Mouse (Mus musculus) brain, embryonic 14.5 days (tissue): ENCODE measurements around the gene Rbl1. TPM values are rescaled to one million over a fixed set of nuclear protein-coding genes. Genes with fewer than 3 reads are reported as not detected.
"Not testable (repeated sequence)": the region's sequence is repeated elsewhere in the genome, so short reads cannot be mapped to it uniquely, and the experiment has no call there.

ENCODE experiments used
- DNase-seq: peaks from one replicate; pipeline ENCODE4 v3.0.0-alpha.2; 2011; ENCODE audit warnings: low read depth
- CTCF ChIP-seq: fragments of 200-500 bp; IDR thresholded peaks from 2 replicates; pipeline ENCODE4 v1.5.1; 2012; ENCODE audit warnings: inconsistent platforms, mild to moderate bottlenecking, moderate library complexity, borderline replicate concordance; ENCODE audit not compliant: insufficient read depth, insufficient read length; ENCODE audit errors: extremely low read depth
- POLR2A ChIP-seq: fragments of 200-500 bp; IDR thresholded peaks from 2 replicates; pipeline ENCODE4 v1.6.1; 2012; ENCODE audit warnings: mild to moderate bottlenecking, inconsistent platforms, borderline replicate concordance; ENCODE audit not compliant: poor library complexity, insufficient read depth, insufficient read length, severe bottlenecking; ENCODE audit errors: extremely low read depth
- polyA plus RNA-seq: library from polyadenylated mRNA; depleted of rRNA; stranded (reverse); fragments of >200 nt; gene quantifications from 2 replicates; pipeline ENCODE4 v1.2.3, GENCODE M21; 2012

Rbl1 gene
- polyA plus RNA-seq, 1 experiment, result 12.9 TPM

DNA sequence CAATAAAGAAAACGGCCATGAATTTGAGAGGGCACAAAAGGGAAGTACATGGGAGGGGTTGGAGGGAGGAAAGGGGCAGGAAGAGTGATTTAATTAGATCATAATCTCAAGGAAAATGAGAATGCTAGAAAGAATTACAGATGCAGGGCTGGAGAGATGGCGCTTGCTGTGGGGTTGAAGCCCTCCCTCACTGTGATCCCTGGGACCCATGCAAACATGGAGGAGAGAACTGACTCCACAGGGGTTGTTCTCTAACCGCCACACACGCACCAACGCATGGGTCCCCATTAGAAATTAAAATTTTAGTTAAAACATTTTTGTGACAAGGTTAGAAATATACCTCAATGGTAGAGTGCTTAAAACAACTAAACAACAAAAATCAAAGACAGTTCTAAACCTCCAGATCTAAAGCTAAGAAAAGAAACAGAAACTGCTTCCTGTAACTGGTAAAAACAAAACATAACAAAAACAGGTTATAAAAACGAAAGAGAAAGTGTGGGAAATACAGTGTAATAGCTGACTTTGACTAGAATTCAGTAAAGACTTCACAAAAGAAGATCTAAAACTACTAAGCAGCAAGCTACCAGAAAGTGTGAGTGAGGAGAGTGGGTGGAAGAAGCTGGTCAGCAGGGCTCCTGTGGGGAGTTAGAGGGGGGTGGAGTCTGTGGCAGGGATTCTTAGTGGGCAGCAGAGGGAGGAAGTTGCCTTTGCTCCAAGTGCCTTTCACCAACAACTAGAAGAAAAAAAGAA, 3.1 kb downstream of the Rbl1 start:
- DNase-seq, result no peak
- TF ChIP-seq POLR2A (no peak), CTCF (no peak)

DNA sequence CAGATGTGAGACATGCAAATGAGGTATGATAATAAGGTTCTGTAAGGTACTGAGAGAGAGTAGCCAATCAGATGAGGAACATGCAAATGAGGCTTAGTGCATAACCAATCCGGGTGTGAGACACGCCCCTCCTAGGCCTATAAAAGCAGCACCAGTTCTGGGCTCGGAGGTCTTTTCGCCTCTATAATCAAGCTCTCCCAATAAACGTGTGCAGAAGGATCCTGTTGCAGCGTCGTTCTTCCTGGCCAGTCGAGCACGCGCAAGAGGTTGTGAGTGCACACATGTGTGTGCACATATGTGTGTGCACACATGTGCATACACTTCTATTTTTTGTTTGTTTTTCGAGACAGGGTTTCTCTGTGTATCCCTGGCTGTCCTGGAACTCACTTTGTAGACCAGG, 5.9 kb downstream of the Rbl1 start:
- not testable (repeated sequence) for DNase-seq

DNA sequence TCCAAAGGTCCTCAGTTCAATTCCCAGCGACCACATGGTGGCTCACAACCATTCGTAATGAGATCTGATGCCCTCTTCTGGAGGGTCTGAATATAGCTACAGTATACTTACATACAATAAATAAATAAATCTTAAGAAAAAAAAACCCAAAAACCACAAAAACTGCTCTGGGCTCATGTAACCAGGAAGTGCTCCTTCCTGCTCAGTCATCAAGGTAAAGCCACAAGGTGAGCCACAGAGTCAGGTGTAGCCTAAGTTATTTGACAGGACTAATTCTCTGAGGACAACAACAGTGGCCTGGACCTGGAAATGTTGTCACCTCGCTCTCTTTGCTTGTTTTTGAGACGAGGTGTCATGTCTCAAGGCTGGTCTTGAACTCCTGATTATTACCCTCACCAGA, 13.7 kb downstream of the Rbl1 start:
- no peak for DNase-seq
- no peak for TF ChIP-seq CTCF
- TF ChIP-seq POLR2A, result no peak

DNA sequence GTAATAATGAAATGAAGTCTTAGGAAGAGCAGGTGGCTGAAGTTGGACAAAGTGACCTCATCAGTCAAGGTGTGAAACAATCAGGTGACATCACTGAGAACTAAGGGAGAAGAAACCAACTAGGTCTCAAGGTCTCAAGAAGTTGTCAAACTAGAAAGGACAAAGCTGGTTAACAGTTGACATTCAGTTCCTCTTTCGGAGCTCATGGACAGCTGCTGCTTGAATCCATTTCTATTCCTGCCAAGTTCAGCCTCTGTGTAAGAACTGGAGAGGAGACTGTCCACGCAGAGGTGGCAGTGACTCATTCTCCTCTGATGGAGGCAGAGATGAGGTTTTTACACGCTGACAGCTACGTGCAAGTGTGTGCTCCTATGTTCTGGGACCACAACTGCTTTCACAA, 17.1 kb downstream of the Rbl1 start:
- TF ChIP-seq CTCF, result no peak
- TF ChIP-seq POLR2A, result no peak
- DNase-seq, result no peak

DNA sequence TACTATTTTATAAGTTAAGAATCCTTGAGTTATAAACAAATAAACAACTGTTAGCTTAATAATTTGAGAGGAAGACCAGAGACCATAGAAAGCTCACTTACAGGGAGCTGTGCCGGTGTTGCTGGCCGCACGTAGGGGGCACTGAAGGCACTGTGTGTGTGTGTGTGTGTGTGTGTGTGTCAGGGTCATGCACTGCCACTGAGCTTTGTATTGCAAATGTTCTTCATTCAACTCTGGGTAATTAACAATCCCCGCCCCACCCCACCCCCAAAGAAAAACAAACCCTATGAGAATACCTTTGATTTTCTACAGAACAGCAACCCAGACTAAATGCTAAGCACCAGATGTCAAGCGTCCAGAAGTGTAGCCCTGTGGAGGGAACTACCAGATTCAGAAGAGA, 17.8 kb downstream of the Rbl1 start:
- no peak for DNase-seq
- TF ChIP-seq CTCF, result no peak

DNA sequence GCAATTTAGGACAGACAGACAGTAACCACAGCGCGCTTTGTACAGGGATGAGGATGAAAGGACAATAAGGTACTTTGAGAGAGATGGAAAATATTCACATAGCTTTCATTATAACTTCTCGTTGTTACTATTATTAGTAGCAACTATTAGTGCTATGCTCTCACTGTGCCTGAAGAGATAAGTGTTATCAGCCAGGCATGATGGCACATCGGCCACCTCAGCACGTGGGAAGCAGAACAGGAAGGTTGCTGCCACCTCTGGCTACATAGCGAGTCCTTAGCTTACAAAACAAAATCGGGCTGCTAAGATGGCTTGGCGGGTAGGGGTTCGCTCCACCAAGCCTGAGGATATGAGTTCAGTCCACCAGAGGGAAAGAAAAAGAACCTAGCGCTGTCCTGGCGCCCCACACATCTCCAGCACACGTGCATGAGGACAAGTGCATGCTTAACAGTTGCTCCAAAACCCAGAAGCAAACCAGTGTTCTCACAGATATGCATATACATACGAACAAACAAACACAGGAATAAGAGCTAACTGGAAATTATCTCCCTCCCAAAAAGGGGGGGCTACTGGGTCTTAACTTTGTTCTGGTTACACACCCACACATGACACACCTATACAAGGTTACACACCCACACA, 19.2 kb downstream of the Rbl1 start:
- no peak for DNase-seq
- TF ChIP-seq POLR2A (no peak), CTCF (no peak)

DNA sequence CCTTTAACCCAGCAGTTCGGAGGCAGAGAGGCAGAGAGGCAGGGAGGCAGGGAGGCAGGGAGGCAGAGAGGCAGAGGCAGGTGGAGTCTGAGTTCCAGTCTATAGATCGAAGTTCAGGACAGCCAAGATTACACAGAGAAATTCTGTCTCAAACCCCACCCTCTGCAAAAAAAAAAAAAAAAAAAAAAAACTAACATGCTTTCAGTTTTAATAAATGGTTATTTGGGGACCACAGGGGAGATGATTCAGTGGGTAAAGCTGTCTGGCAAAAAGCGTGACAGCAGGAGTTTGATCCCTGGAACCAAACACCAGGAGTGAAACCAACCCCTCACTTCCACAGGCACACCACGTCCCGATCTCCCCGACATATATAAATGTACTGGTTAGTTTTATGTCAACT, 26.2 kb downstream of the Rbl1 start:
- TF ChIP-seq CTCF (no peak), POLR2A (no peak)
- no peak for DNase-seq

DNA sequence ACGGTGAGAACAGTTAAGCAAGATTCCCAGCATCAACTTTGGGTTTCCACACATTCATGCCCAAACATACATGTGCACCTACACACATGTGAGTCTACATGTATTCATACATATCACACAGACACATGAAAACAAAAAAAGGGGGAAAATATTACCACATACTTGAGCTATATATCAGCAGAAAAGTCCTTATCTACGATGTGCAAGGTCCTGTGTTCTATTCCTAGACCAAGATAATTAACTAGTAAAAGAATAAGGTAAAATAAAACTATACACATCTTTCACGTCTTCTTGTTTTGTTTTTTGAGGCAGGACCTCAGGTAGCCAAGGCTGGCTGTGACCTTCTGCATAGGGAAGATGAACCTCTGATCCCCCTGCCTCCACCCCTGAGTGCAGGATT, 28.1 kb downstream of the Rbl1 start:
- no peak for TF ChIP-seq POLR2A
- TF ChIP-seq CTCF, result no peak

DNA sequence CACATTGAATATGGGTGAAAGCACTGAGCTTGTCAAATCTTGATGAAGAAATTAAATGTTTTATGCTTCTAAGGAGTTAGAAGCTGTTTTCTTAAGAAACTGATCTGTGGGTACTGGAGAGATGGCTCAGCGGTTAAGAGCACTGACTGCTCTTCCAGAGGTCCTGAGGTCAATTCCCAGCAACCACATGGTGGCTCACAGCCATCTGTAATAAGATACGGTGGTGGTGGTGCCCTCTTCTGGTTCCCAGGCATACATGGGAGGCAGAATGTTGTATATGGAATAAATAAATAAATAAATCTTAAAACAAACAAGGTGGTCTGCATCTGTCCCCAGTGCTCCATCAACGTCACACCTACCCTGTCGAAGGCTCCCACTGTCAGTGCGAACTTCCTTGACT, 29.9 kb downstream of the Rbl1 start:
- no peak for TF ChIP-seq CTCF
- no peak for TF ChIP-seq POLR2A
- DNase-seq, result no peak

More for the DNA sequence above, 28.1 kb downstream of the Rbl1 start:
- DNase-seq, result no peak

DNA sequence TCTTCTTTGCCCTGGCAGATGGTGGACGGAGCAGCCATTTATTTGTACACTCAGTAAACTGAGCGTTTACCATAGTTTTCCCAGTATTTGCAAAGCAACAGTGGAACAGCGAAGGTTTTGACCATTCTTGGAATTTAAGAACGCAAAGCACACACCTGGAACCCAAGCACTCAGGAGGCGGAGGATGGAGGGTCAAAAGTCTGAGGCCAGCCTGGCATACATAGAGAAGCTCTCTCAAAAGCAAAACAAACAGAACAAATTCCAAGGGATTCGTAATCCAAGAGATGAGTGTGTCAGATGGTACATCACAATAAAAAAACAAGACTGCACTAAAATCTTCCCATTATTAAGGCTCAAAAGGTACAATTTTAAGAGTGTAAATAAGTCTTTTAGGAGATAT, 30.8 kb downstream of the Rbl1 start:
- TF ChIP-seq POLR2A, result no peak
- no peak for DNase-seq

DNA sequence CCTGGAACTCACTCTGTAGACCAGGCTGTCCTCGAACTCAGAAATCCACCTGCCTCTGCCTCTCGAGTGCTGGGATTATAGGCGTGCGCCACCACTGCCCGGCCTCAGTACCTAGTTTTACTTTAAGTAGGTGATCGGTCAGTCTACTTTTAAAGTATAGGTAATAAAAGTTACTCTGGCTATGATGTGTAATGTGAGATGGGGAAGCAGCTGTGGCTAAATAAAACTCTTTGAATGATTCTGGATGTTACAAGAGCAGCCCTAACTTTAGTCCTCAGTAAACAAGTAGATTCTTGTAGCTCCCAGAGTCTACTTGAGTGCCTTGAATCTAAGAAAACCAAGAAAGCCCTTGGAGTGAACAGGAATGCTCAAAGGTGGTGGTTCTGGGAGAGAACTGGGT, 31.4 kb downstream of the Rbl1 start:
- no peak for DNase-seq

DNA sequence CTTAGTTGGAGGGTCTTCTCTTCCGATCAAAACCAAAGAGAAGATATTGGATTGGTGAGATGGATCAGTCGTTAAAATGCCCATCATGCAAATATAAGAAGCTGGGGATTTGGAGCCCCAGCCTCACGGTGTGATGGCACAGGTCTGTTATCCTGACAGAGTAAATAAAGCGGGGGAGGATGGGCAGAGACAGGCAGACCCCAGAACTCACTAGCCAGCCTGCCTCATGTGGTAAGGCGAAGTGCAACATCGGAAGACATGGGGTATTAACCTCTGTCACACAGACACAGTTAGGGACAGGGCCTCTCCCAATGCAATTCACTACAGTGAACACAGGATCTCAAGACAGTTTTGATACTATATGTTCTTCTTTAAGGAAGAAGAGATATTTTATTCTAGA, 33.7 kb downstream of the Rbl1 start:
- peak; percentile 12 for DNase-seq
- TF ChIP-seq POLR2A (no peak), CTCF (no peak)

More for the DNA sequence above, 31.4 kb downstream of the Rbl1 start:
- no peak for TF ChIP-seq CTCF
- TF ChIP-seq POLR2A, result no peak

DNA sequence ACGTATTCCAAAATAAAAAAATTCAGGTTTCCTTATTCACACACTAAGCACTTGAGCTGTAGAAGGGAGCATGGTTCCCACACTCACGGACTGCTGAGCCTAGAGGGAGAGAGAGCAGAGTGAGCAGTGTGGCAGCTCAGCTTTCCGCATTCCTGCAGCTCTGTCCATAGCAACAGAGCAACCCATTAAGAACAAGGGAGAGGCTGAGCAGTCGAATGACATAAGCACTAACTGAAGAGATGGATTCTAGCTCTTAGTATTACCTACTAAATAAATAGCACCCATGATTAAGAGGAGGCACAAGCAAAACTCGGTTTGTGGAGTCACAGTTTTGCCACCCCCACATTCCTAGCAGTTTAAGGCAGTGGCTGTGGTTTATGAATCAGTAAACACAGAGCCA, 34.2 kb downstream of the Rbl1 start:
- no peak for TF ChIP-seq POLR2A

More for the DNA sequence above, 34.2 kb downstream of the Rbl1 start:
- peak; percentile 84 for DNase-seq
